Mouse (Mus musculus) forebrain, embryonic 11.5 days (tissue): Measurements from ENCODE around the gene Minpp1. TPM values are rescaled to one million over a fixed set of nuclear protein-coding genes. Genes with fewer than 3 reads are reported as not detected.
A peak's percentile ranks its signal among the peaks of the same experiment; 100 is the strongest.
"Not testable (repeated sequence)": the region's sequence is repeated elsewhere in the genome, so short reads cannot be mapped to it uniquely, and the experiment has no call there.

Source experiments
- ATAC-seq: fragments of 200-750 bp; cut with Nextera tagmentation; replicated peaks from 2 replicates; pipeline ENCODE4 v1.8.0; 2017; ENCODE audit warnings: moderate TSS enrichment; ENCODE audit not compliant: low FRiP score
- DNase-seq: peaks from one replicate; pipeline ENCODE4 v3.0.0-alpha.2; 2017; ENCODE audit warnings: low spot score
- H3K27ac ChIP-seq: fragments of 300-500 bp; sonication (generic); 2 replicates; pipeline ENCODE4 v1.5.1; 2014; ENCODE audit warnings: low read depth, low read length
- H3K27me3 ChIP-seq: fragments of 300-500 bp; sonication (generic); 2 replicates; pipeline ENCODE4 v1.6.1; 2014; ENCODE audit warnings: mild to moderate bottlenecking, low read length, mixed read lengths; ENCODE audit not compliant: control insufficient read depth, insufficient read depth
- H3K36me3 ChIP-seq: fragments of 300-500 bp; sonication (generic); 2 replicates; pipeline ENCODE4 v1.6.1; 2014; ENCODE audit warnings: mild to moderate bottlenecking, low read length, moderate library complexity, mixed read lengths; ENCODE audit not compliant: control insufficient read depth, insufficient read depth
- H3K4me1 ChIP-seq: fragments of 300-500 bp; sonication (generic); replicated peaks from 2 replicates; pipeline ENCODE4 v1.6.1; 2014; ENCODE audit warnings: low read length, mixed read lengths; ENCODE audit not compliant: control insufficient read depth, insufficient read depth
- H3K4me2 ChIP-seq: fragments of 300-500 bp; sonication (generic); 2 replicates; pipeline ENCODE4 v1.6.1; 2014; ENCODE audit warnings: low read depth, mild to moderate bottlenecking, low read length, moderate library complexity, mixed read lengths; ENCODE audit not compliant: severe bottlenecking
- H3K4me3 ChIP-seq: fragments of 300-500 bp; sonication (generic); 2 replicates; pipeline ENCODE4 v1.5.1; 2014; ENCODE audit warnings: low read depth, low read length
- H3K9ac ChIP-seq: fragments of 300-500 bp; sonication (generic); 2 replicates; pipeline ENCODE4 v1.6.1; 2014; ENCODE audit warnings: low read length
- H3K9me3 ChIP-seq: fragments of 300-500 bp; sonication (generic); 2 replicates; pipeline ENCODE4 v1.6.1; 2016; ENCODE audit warnings: low read length, mixed read lengths; ENCODE audit not compliant: control insufficient read depth
- WGBS: fragments of 180-500 bp; shearing (Covaris S2); extraction: QIAGEN DNeasy Blood & Tissue Kit; methylation state at CpG from one replicate; pipeline ENCODE4 v1.1.7; 2014; 5-methylcytosine and 5-hydroxymethylcytosine counted together
- polyA plus RNA-seq: library from polyadenylated mRNA; unstranded; fragments of >200 nt; fragmentation: Nextera tagmentation; extraction: Ambion mirVana; gene quantifications from 2 replicates; pipeline ENCODE4 v1.2.1, GENCODE M21; 2014

Minpp1 gene
- polyA plus RNA-seq, 1 experiment from 2014 or later = 66.0 TPM

- H3K4me2 ChIP-seq = no peak overlapping the region
- H3K4me1 ChIP-seq = no peaks in the 10 kb centered on the region; the same call in 1 of the 2 replicates
- no peaks in the 10 kb centered on the region for H3K36me3 ChIP-seq
- H3K9ac ChIP-seq = no peak overlapping the region
- no peak overlapping the region for H3K4me3 ChIP-seq
- DNase-seq (no peak), ATAC-seq (no peak)
- WGBS = 71% methylated on average over 4 of the region's 4 CpGs
- H3K27ac ChIP-seq = no peak overlapping the region
- no peaks in the 10 kb centered on the region for H3K27me3 ChIP-seq
- no peaks in the 10 kb centered on the region for H3K9me3 ChIP-seq
Observed at GRCm38 (mm10) chr19:32481511-32481910, 4.1 kb upstream of the Minpp1 start.

DNA sequence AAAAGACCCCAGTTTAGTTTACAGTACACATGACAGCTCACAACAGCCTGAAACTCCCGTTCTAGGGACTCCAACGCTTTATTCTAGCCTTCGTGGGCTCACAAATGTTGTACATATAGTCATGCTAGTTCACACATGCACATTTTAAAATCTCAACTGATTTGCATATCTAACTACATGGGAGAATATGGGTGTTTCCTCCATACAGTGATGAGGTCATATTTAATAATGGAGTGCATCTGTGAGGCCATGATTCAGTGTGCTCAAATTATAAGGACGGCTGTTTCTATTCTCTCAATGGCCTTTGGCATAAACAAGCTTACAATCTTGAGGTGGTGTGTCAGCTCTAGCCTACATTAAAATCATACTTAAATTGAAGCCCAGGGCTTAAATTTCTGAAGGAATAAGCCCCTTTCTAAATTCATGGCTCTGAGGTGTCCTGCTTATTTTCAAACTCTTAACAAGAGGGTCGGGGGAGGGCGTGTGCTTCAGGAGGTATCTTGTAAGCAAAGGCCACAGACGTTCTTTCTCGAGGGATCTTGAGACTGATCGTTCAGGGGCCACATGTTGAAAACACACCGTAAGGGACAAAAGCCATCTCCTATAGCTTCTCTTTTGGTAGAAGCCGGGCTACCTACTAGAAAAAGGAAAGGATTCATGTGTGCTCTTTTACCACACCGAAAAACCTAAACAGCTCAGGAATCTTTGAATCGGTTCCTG, 468 bp upstream of the Minpp1 start:
- Histone ChIP-seq H3K27ac (no peak overlapping the region; the same call in 1 of the 2 replicates), H3K4me1 (no peaks in the 10 kb centered on the region; the same call in 1 of the 2 replicates), H3K9me3 (no peaks in the 10 kb centered on the region), H3K9ac (peak overlapping the region; percentile 52), H3K36me3 (no peaks in the 10 kb centered on the region), H3K4me2 (peak overlapping the region; percentile 64), H3K4me3 (peak overlapping the region; percentile 44), H3K27me3 (no peaks in the 10 kb centered on the region)
- WGBS = 20% methylated on average over 13 of the region's 13 CpGs
- DNase-seq (no peak), ATAC-seq (no peak)

- under 1% methylated on average over 45 of the region's 47 CpGs for WGBS
- Histone ChIP-seq H3K27ac (peak overlapping the region; percentile 55; the same call in 1 of the 2 replicates), H3K4me3 (peak overlapping the region; percentile 44), H3K4me2 (peak overlapping the region; percentile 64), H3K9ac (peak overlapping the region; percentile 52)
- DNase-seq = peak; percentile 81
- H3K27me3 ChIP-seq, H3K9me3 ChIP-seq, H3K4me1 ChIP-seq, H3K36me3 ChIP-seq: not testable (repeated sequence)
- peak; percentile 92 for ATAC-seq
Observed at GRCm38 (mm10) chr19:32486106-32486724, 646 bp downstream of the Minpp1 start.

DNA sequence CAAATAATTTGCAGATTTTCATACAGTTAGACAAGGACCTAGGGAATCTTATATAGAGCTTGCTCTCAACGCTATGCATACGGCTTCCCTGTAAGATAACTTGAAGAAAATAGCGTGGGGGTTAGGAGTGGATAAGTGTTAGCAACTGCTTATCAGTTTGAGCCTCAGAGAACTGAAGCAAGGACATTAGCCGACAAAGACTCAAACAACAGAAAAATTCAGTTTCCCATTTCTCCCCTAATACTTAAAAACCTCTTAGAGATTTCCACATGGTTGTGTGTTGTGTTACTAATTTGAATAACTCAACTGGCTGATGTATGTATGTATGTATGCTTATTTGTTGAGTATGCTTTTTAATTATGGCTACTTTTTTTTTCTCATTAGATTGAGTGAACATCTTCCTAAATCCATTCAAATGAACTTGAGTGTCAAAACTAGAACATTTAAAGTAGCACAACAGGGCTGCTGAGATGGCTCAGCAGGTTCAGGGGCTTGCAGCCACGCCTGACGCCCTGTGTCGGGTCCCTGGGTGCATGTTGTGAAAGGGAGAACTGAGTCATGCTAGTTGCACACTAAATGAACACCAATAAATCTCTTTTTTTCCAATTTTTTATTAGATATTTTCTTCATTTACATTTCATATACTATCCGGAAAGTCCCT, 2.2 kb downstream of the Minpp1 start:
- Histone ChIP-seq H3K27ac (no peak overlapping the region), H3K9ac (no peak overlapping the region), H3K27me3 (no peaks in the 10 kb centered on the region), H3K4me1 (no peaks in the 10 kb centered on the region; the same call in 1 of the 2 replicates), H3K4me3 (no peak overlapping the region), H3K36me3 (no peaks in the 10 kb centered on the region; the same call in 1 of the 2 replicates), H3K9me3 (no peaks in the 10 kb centered on the region), H3K4me2 (peak overlapping the region; percentile 64; the same call in 1 of the 2 replicates)
- no peak for ATAC-seq
- WGBS = 92% methylated on average over 8 of the region's 8 CpGs
- no peak for DNase-seq

GRCm38 (mm10) chr19:32489166-32489895, 3.8 kb downstream of the Minpp1 start:
- H3K4me2 ChIP-seq = no peak overlapping the region
- no peaks in the 10 kb centered on the region; the same call in 1 of the 2 replicates for H3K36me3 ChIP-seq
- no peak for ATAC-seq
- H3K9ac ChIP-seq = no peak overlapping the region
- H3K9me3 ChIP-seq = no peaks in the 10 kb centered on the region
- WGBS = 88% methylated on average over 12 of the region's 12 CpGs
- H3K27ac ChIP-seq = no peak overlapping the region
- no peaks in the 10 kb centered on the region; the same call in 1 of the 2 replicates for H3K4me1 ChIP-seq
- no peak overlapping the region for H3K4me3 ChIP-seq
- H3K27me3 ChIP-seq = no peaks in the 10 kb centered on the region
- no peak for DNase-seq

GRCm38 (mm10) chr19:32490976-32491375, 5.4 kb downstream of the Minpp1 start:
- WGBS = 88% methylated on average over 2 of the region's 2 CpGs
- DNase-seq = no peak
- no peak for ATAC-seq

GRCm38 (mm10) chr19:32492339-32492738, 6.8 kb downstream of the Minpp1 start:
- WGBS = 97% methylated on average over 3 of the region's 3 CpGs
- DNase-seq (no peak), ATAC-seq (no peak)
- no peak overlapping the region for H3K9ac ChIP-seq
- H3K4me1 ChIP-seq = no peaks in the 10 kb centered on the region
- no peak overlapping the region for H3K27ac ChIP-seq
- H3K9me3 ChIP-seq = no peaks in the 10 kb centered on the region
- no peaks in the 10 kb centered on the region; the same call in 1 of the 2 replicates for H3K36me3 ChIP-seq
- H3K4me2 ChIP-seq = no peak overlapping the region
- no peak overlapping the region for H3K4me3 ChIP-seq
- H3K27me3 ChIP-seq = no peaks in the 10 kb centered on the region

More at GRCm38 (mm10) chr19:32490976-32491375, 5.4 kb downstream of the Minpp1 start:
- no peaks in the 10 kb centered on the region; the same call in 1 of the 2 replicates for H3K4me1 ChIP-seq
- H3K36me3 ChIP-seq = no peaks in the 10 kb centered on the region; the same call in 1 of the 2 replicates
- H3K9me3 ChIP-seq = no peaks in the 10 kb centered on the region
- H3K27ac ChIP-seq = no peak overlapping the region
- H3K4me2 ChIP-seq = no peak overlapping the region
- H3K4me3 ChIP-seq = no peak overlapping the region
- H3K9ac ChIP-seq = no peak overlapping the region
- H3K27me3 ChIP-seq = no peaks in the 10 kb centered on the region

GRCm38 (mm10) chr19:32492981-32493380, 7.4 kb downstream of the Minpp1 start:
- H3K36me3 ChIP-seq = no peaks in the 10 kb centered on the region; the same call in 1 of the 2 replicates
- no peak for DNase-seq
- WGBS = 94% methylated on average over 5 of the region's 5 CpGs

More at GRCm38 (mm10) chr19:32492981-32493380, 7.4 kb downstream of the Minpp1 start:
- Histone ChIP-seq H3K9me3 (no peaks in the 10 kb centered on the region), H3K27me3 (no peaks in the 10 kb centered on the region), H3K4me2 (no peak overlapping the region), H3K27ac (no peak overlapping the region), H3K9ac (no peak overlapping the region), H3K4me3 (no peak overlapping the region), H3K4me1 (no peaks in the 10 kb centered on the region)
- ATAC-seq = no peak
